Mouse (Mus musculus) left cerebral cortex, adult 2 months (tissue): ENCODE measurements around the gene Abcb10. TPM values are rescaled to one million over a fixed set of nuclear protein-coding genes. Genes with fewer than 3 reads are reported as not detected.

Source experiments
- DNase-seq, 2 experiments: peaks; one replicate each; pipeline ENCODE4 v3.0.0; 2021 to 2022; ENCODE audit warnings: low spot score in 2 of 2, mixed read lengths in 1 of 2; ENCODE audit errors: extremely low spot score in 1 of 2
- H3K27ac ChIP-seq: fragments of 200-600 bp; 2 replicates; pipeline ENCODE4 v1.8.1; 2022
- H3K4me3 ChIP-seq: fragments of 200-600 bp; 2 replicates; pipeline ENCODE4 v1.8.1; 2022
- CTCF ChIP-seq: fragments of 200-600 bp; IDR thresholded peaks from 2 replicates; pipeline ENCODE4 v1.8.1; 2022; ENCODE audit warnings: antibody characterized with exemption, mild to moderate bottlenecking, moderate library complexity
- intact Hi-C: fragments of 180-260 bp; cut with DNase I; formaldehyde crosslinking; loops from one replicate; pipeline ENCODE4 v1.15.1; 2025
- microRNA-seq, 2 experiments: library from miRNA; unstranded; fragments of <30 nt; microRNA quantifications; one replicate each; pipeline ENCODE4 v1.2.0; 2021
- total RNA-seq, 2 experiments: library from RNA; stranded (reverse); gene quantifications; 2 replicates each; pipeline ENCODE4 v1.2.3; 2021

The Abcb10 gene
- total RNA-seq, 2 experiments from 2014 or later, result 16.3 to 16.5 TPM

DNA sequence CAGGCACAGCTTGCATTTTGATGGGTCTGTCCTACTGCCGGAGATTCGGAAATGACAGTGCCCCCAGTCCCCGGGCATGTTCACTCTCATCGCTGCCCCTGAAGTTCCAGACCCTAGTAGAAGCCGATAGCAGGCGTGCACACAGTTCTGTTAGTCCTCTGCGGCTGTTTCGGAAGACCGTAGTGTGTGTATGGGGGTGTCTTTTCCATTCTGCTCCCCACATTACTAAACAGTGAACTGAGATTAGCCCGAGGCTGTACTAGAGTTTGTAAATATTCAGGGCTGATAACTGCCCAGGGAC, 33.3 kb downstream of the Abcb10 start:
- peak overlapping the region; percentile 78 for H3K4me3 ChIP-seq
- no peak for TF ChIP-seq CTCF
- DNase-seq, result no peak
- intact Hi-C loops, result loop anchor here (2.0 kb wide), 1 partner anchor 71 kb away; the partner anchor contains the start of genes Taf5l and Urb2
- H3K27ac ChIP-seq, result peak overlapping the region; percentile 90

DNA sequence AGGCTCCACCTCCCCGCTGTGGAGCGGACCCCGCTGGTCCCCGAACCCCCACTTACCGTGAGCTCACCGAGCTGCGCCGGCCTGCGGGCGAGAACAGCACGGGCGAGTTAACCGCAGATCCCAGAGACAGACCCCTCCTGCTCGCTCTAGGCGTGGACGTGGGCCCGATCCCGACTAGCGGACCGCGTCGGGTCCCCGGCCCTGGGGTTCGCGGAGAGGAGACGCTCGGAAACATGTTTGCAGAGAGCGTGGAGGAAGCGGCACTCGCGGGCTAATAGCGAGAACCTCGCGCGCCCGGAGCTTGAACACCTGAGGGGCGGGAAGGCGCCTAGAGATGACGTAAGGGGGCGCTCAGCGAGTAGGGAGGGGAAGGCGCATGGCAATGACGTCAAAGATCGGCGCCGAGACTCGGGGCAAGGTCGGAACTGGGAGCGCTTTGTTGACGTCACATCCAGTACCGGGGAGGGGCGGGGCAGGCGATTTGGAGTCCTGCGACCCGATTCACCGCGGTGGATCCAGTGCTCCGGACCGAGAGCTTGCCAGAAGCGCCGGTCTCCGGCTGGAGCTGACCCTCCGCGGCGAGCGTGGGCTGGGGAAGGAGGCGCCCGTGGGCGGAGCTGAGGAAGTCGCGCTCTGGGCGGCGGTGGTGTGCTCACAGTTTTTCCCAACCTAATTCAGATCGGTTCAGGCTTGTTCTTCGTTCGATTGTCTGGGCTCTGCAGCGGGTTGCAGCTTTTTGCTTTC, 33.8 kb downstream of the Abcb10 start, which contains the start of gene Nup133:
TSS of gene Nup133 (minus strand) at position 324 of the 744 bp plus-strand sequence.
- peak; percentile 100 for DNase-seq
- intact Hi-C loops, result loop anchor here (2.0 kb wide), 1 partner anchor 72 kb away; the partner anchor contains the start of genes Taf5l and Urb2
- no peak for TF ChIP-seq CTCF
- Histone ChIP-seq H3K27ac (peak within 1 kb of the TSS; percentile 90), H3K4me3 (peak within 1 kb of the TSS; percentile 78)

- no peak for TF ChIP-seq CTCF
- Histone ChIP-seq H3K27ac (no peak overlapping the region), H3K4me3 (no peak overlapping the region)
- intact Hi-C loops, result no loop called here
- no peak for DNase-seq
Observed at GRCm38 (mm10) chr8:123929026-123929425, 53.9 kb downstream of the Abcb10 start.

DNA sequence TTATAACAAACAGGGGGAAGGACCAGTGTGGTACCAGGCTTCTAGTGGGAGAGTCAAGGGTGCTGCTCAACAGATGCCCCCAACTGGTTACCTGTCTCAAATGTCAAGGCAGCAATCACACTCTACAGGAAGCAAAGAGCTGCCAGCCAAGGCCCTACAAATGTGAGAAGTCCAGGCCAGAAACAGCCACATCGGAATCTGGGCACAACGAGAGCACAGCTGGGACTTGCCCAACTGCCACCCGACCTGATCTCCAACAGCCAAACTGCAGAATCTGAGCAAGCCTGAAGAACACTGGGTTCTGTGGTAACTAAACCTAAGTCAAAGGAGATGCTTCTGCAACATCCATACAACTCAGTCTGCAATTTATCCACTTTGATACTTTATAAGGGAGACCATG, 57.3 kb downstream of the Abcb10 start:
- no peak overlapping the region for H3K27ac ChIP-seq
- TF ChIP-seq CTCF, result no peak
- DNase-seq, result no peak
- no peak overlapping the region for H3K4me3 ChIP-seq
- intact Hi-C loops, result loop anchor here (2.0 kb wide), 2 partner anchors 135 to 423 kb away; no protein-coding TSS in a partner anchor

DNA sequence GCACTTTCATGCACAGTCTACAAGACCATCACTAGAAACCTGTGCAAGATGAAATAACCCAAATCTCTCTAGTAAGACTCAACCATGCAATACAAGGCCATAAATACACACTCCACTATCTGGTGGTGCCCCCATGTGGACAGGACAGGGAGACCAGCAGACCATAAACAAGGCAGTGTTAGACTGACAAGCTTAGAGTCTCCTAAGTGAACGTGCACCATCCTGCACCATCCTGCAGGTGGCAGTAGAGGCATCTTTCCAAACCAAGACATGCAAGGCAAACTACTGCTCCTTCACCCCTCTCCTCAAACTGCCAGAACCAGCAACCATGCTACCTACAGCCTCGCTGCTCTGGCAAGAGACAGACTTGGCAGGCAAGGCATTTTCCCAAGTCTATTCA, 58.2 kb downstream of the Abcb10 start:
- intact Hi-C loops, result loop anchor here (2.0 kb wide), 2 partner anchors 134 to 424 kb away; no protein-coding TSS in a partner anchor
- no peak overlapping the region for H3K27ac ChIP-seq
- DNase-seq, result peak; percentile 77 to 79
- peak; percentile 94 for TF ChIP-seq CTCF
- H3K4me3 ChIP-seq, result no peak overlapping the region

GRCm38 (mm10) chr8:123914635-123915034, 68.3 kb downstream of the Abcb10 start:
- Histone ChIP-seq H3K27ac (no peak overlapping the region), H3K4me3 (no peak overlapping the region)
- no peak for DNase-seq
- no peak for TF ChIP-seq CTCF
- intact Hi-C loops, result no loop called here

GRCm38 (mm10) chr8:123912265-123912664, 70.7 kb downstream of the Abcb10 start:
- intact Hi-C loops, result loop anchor here (1.0 kb wide), 1 partner anchor 33 kb away; no protein-coding TSS in a partner anchor
- peak overlapping the region; percentile 70 for H3K27ac ChIP-seq
- no peak; the same call in none of the 2 replicates for TF ChIP-seq CTCF
- DNase-seq, result no peak
- no peak overlapping the region for H3K4me3 ChIP-seq

DNA sequence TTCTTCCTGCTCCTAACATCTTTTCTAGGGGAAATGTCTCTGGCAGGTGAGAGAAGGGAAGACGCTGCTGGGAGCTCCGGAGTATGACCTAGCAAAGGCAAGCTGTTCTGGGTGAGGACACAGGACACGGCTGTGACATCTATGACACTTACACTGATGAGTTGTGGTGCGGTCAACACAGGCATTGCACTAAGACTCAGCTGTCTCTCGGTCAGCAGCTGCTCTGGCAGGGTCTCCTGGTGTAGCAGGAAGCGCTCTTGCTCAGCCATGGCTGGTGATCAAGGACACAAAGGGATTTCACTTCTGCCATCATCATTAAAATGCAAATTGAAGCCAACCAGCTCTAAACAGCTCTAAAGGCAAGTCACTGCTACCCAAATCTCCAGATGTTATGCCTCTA, 75.3 kb downstream of the Abcb10 start:
- Histone ChIP-seq H3K27ac (no peak overlapping the region), H3K4me3 (no peak overlapping the region)
- TF ChIP-seq CTCF, result no peak
- intact Hi-C loops, result no loop called here
- DNase-seq, result no peak

DNA sequence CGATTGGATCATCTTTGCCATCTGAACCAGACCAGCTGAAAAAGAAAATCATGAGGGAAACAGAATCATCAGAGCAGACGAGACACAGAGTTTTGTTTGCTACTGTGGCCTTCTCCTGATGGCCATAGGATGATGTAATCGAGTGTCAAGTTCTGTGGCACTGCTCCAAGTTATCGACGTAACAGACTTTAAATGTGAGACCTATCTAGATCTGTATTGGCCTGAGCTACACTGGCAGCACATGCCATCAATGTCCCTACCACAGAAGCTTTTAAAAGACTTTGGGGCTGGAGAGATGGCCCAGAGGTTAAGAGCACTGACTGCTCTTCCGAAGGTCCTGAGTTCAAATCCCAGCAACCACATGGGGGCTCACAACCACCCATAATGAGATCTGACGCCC, 80.3 kb downstream of the Abcb10 start:
- TF ChIP-seq CTCF, result no peak
- DNase-seq, result no peak
- intact Hi-C loops, result no loop called here
- Histone ChIP-seq H3K4me3 (no peak overlapping the region), H3K27ac (no peak overlapping the region)

Small RNAs within 50 kb of the gene (microRNA-seq; reads per million reads assigned to microRNA genes)
- 0 reads per million in 2 experiments for gene Mir1967

Other genes with a start within 250 kb of the Abcb10 start
- 10 to 100 TPM; 39.8 to 48.9 TPM for gene Rab4a, start 177.1 kb downstream of the Abcb10 start, total RNA-seq
- 10 to 100 TPM; 65.9 to 75.4 TPM for gene Ccsap, start 122.9 kb downstream of the Abcb10 start, total RNA-seq
- gene Acta1, start 88.4 kb downstream of the Abcb10 start, total RNA-seq, result 10 to 100 TPM; 11.1 to 12.2 TPM
- gene Nup133, start 33.9 kb downstream of the Abcb10 start, total RNA-seq, result 10 to 100 TPM; 22.6 to 25.6 TPM
- 10 to 100 TPM; 22.8 to 24.2 TPM for gene Taf5l, start 38.3 kb upstream of the Abcb10 start, total RNA-seq
- gene Urb2, start 38.4 kb upstream of the Abcb10 start, total RNA-seq, result 10 to 100 TPM; 11.4 to 13.0 TPM
- 10 to 100 TPM; 53.0 to 58.8 TPM for gene Galnt2, start 248.3 kb upstream of the Abcb10 start, total RNA-seq